Mouse (Mus musculus): ENCODE data around the gene Scnm1.

Scnm1 gene

DNA sequence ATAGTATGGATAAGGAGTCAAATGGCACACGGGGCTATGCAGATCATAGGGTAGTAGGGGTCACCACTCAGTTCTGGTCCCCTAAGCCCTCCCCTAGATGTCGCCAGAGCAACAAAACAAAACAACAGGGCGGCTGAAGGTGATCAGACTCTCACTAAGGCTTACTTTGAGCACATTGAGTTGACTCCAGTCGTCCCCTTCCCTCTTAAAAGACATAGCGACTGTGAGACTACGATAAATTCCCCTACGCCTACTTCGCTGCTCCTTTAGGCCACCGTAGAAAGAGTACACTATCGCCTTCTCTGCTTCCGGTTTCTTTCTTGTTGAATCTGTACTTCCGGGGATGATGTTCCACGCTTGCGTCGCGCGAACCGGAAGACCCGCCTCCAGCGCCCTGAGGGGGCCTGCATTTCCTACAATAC is at the start of gene Scnm1, which contains the start of gene Lysmd1:
Gene Scnm1 (minus strand): TSS at position 332 of the 422 bp plus-strand sequence.
Gene Lysmd1 (plus strand): TSS at position 409 of the 422 bp plus-strand sequence.
- DNase-seq = peak; percentile 96

DNA sequence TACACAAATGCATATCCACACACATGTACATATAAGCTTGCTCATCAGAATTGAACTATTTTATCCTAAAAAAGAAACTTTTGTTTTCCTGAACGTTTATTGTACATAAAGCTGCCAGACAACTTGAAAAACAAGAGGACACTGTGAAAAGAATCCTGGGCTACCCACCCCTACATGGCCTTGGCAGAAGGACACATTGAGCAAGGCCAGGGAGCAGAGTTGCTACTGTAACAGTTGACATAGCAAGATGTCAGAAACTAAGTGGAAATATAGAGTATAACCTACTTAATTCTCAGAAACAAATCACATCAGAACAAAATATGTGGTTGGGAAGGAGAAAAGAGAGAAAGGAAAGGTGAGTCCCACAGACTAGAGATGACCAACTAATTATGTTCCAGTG is 48.0 kb upstream of the Scnm1 start:
- no peak for DNase-seq

GRCm38 (mm10) chr3:95179890-95180289 is 46.1 kb upstream of the Scnm1 start:
- no peak for DNase-seq

DNA sequence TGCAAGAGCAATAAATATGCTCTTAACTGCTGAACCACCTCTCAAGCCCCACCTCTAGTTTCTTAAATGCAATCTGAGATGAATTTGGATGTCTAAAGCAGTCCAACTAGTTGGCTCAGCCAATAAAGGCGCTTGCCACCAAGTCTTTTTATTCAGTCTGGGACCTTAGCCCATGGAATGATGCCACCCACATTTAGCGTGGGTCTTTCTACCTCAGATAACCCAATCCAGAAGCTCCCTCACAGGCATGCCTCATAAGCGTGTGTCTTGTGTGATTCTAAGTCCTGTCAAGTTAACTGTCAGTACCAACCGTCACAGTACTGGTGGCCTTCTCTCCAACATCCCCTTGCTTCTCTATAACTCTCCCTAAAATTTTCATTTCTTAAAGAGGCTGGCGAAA is 45.1 kb upstream of the Scnm1 start:
- no peak for DNase-seq

GRCm38 (mm10) chr3:95177583-95177982 is 43.8 kb upstream of the Scnm1 start:
- DNase-seq = no peak

DNA sequence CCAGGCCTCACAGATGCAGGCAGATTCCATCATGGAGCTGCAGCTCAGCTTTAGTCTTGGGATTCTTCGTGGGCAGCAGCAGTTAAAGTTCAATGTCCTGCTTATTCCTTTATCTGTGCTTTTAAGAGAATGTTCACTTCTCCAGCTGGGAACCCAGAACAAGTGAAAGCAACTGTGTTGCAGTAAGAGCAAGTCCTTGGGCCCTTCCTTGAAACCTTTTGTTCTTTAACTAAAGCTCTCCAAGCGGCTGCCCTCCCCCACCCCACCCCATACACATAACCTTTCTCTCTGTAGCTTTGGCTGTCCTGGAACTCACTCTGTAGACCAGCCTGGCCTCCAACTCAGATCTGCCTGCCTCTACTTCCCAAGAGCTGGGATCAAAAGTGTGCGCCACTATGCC is 42.7 kb upstream of the Scnm1 start:
- no peak for DNase-seq

DNA sequence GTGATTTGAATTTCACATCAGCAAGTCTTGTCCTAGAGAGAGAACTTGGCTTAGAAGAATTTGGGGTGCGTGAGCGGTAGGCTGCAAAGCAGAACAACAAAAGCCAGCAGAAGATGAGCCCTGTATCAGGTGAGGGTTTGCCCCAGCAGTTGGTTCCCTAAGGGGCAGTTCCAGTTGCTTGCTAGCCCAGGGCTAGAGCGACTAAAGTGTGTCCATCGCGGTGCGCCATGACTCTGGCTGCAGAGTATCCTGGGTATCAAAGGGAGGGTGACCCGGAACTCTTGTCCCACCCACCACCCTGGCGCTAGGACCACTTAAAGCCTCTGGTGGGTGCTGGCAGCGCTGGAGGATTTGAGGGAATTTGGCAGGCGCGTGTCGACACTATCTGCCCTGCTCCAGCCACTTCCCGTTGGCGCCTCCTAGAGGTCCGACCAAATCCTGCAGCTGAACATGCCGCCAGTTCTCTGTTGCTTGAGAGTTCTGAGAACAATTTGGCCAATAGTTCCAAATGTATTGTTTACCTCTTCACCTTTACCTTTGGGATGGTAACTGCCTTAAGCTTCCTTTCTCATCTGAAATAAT is 40.3 kb upstream of the Scnm1 start:
- peak; percentile 79 for DNase-seq

- DNase-seq = peak; percentile 32
Measured at GRCm38 (mm10) chr3:95173256-95173949, 39.6 kb upstream of the Scnm1 start.

DNA sequence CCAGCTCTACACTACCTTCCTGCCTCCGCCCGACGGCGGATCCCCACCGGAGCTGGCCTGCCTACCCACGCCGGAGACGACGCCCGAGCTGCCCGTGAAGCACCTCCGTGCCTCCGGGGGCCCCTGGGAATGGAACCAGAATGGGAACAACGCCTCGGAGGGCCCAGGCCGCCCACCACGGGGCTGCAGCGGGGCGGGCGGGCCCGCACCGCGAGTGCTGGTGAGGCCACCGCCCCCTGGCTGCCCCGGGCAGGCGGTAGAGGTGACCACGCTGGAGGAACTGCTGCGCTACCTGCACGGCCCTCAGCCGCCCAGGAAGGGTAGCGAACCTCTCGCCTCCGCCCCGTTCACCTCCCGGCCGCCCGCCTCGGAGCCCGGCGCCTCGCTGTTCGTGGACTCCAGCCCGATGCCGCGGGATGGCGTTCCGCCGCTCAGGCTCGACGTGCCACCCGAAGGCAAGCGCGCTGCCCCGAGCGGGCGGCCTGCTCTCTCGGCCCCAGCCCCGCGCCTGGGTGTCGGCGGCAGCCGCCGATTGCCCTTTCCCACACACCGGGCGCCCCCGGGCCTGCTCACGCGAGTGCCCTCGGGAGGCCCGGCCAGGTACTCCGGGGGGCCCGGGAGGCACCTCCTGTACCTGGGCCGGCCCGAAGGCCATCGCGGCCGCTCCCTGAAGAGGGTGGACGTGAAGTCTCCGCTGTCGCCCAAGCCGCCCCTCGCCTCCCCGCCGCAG is 38.9 kb upstream of the Scnm1 start:
- peak; percentile 28 for DNase-seq

GRCm38 (mm10) chr3:95171105-95171504 is 37.3 kb upstream of the Scnm1 start:
- peak; percentile 16 for DNase-seq

DNA sequence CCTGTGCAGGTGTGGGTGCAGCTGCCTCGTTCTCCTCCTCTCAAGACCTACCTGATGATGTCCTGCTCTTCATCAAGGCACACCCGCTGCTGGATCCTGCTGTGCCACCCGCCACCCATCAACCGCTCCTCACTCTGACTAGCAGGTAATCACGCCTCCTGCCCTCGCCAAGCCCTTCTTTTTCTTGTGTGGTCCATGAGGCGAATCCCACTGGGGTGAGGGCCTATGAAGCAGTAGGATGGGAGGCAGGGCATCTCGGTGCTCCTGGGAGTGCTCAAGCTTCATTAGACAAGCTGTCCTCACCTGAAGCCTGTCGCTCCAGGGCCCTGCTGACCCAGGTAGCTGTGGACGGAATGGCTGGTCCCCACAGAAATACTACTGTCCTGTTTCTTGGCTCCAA is 36.2 kb upstream of the Scnm1 start:
- DNase-seq = no peak

GRCm38 (mm10) chr3:95164840-95165239 is 31.0 kb upstream of the Scnm1 start:
- no peak for DNase-seq

GRCm38 (mm10) chr3:95164256-95164550 is 30.4 kb upstream of the Scnm1 start:
- DNase-seq = peak; percentile 38

GRCm38 (mm10) chr3:95163419-95164255 is 29.8 kb upstream of the Scnm1 start:
- DNase-seq = no peak

- no peak for DNase-seq
Measured at GRCm38 (mm10) chr3:95162345-95162628, 28.5 kb upstream of the Scnm1 start.

DNA sequence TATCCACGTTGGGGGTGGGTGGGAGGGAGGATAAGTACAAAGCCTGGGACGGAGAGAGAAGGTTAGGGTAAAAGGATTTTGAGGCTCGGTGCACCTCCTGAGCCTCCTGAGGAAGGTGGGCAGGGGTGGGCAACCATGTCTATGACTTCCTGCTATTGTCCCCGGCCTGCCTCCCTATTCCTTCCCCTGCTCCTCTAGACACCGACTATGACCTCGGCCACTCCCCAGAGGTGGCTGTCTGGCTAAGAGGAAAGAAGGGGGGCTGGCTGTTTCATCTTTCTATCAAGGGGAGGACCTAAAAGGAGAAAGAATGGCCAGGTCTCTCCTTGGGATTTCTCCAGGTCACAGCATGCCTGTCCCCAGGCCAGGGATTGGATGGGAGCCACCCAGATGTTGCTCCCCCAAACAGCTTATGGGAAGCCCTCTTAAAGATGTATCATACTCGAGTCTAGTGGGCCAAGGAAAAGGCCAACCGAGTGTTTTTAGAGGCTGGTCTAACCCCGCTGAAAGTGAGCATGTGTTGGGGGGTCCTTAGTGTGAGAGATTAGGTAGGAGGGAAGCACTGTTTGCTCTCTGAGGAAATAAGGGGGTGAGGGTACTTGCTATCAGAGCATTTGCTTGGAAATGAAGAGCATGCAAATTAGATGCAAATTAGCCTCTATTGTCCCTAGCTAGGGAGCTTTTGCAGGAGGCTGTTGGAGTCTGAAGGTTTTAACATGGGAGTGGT is 28.0 kb upstream of the Scnm1 start:
- DNase-seq = peak; percentile 52

GRCm38 (mm10) chr3:95161041-95161551 is 27.3 kb upstream of the Scnm1 start:
- DNase-seq = peak; percentile 64

DNA sequence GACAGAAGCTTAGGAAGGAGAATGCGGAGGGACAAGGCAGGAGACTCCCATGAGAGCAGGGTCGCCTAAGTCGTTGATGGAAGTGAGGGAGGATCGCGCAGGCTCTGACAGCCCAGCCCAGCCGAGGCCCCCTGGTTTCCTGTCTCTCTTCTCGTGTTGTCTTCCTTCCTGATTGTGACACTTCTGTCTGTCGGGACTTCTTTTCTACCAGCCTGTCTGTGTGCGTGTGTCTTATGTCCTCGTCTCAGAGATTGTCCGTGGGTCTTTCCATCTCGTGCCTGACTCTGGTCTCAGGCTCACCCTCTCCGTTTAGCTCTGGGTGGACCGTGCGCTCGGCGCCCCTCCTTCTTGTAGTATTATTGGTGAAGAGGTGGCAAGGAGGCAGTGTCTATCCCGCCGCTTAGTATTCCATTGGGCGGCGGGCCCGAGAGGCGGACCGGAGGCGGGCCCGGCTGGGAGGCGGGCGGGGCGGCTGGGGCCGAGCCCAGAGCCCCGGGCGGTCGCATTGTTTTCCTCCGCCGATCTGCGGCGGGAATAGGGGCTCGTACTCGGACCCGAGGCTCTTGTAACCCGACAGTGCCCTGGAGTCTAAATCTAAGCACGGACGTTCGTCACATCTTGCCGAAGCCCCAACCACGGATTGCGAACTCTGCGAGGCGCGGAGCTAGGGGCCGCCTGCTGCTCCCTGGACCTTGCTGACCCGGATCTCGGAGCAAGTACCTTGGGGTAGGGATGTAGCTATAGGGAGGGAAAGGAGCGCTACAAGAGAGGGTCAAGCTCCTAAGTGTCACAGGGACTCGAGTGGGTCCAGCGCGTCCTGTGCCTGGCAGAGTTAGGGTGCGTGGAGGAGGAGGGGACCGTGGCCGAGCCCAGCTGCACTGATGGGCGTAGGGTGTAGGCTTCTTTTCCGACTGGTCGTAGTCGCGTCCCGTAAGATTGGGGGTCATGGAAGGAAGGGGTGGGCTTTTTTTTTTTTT is 26.5 kb upstream of the Scnm1 start, which contains the start of gene Sema6c:
Gene Sema6c (plus strand): TSS at position 471 of the 977 bp plus-strand sequence.
- DNase-seq = peak; percentile 92

GRCm38 (mm10) chr3:95159511-95159986 is 25.7 kb upstream of the Scnm1 start:
- DNase-seq = no peak

DNA sequence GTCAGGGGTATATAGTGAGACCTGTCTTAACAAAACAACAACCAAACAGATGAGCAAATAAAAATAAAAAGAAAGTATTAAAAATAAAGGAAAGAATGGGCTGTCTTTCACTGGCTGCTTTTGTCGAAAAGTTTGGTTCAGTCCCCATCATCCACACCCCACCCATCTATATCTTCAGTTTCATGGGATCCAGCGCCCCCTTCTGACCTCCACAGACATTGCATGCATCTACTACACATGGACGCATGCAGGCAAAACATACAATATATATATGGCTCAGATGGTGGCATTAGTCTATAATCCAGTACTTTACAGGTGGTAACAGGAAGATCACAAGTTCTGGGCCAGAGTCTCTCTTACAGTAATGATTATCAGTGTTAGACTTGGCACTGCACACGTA is 20.1 kb upstream of the Scnm1 start:
- peak; percentile 22 for DNase-seq

DNA sequence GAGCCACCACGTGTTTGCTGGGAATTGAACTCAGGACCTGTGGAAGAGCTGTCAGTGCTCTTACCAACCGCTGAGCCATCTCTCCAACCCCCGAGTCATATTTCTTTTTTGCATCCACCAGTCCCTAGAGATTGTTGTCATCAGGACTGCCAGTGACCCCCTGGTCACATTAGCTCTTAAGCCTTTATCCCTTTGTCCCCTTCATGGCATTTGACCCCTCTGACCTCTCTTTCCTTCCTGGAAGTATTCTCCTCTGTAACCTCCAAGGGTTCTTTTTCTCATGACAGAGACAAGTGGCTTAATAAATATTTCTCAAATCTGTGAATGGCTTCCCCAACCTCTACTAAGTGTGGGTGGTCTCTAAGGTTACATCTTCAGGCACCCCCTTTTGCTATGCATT is 14.1 kb upstream of the Scnm1 start:
- DNase-seq = no peak
